Mouse (Mus musculus): ENCODE results near the gene Mucl1. TPM values are rescaled to one million over a fixed set of nuclear protein-coding genes. Genes with fewer than 3 reads are reported as not detected.
"Not testable (repeated sequence)": the region's sequence is repeated elsewhere in the genome, so short reads cannot be mapped to it uniquely, and the experiment has no call there.

Gene Mucl1
- total RNA-seq (2015; ENCODE audit: low replicate concordance), result not detected in 2 replicates
- not detected in 2 replicates for total RNA-seq (2017; ENCODE audit: low replicate concordance)

DNA sequence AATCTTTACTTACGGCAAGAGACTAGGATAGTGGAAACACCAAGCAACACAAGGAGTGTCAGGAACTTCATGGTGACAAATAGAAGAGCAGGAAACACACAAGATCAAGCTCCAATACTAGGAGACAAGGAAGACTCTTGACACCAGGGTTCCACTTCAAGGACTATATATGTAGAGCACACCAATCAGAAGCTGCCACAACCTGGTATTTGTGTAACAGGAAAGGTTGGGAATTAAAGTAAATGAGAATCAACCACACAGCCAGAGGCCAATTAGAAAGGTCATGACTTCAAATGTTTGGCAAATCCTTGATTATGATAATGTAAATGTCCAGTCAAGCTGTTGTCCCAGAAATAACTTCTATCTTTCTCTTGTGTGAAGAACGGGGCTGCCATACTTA lies at the start of gene Mucl1:
Gene Mucl1 (minus strand): TSS at position 101 of the 400 bp plus-strand sequence.
- ATAC-seq (replicated peaks; ENCODE audit: low FRiP score, poor library complexity, severe bottlenecking), result no peak

DNA sequence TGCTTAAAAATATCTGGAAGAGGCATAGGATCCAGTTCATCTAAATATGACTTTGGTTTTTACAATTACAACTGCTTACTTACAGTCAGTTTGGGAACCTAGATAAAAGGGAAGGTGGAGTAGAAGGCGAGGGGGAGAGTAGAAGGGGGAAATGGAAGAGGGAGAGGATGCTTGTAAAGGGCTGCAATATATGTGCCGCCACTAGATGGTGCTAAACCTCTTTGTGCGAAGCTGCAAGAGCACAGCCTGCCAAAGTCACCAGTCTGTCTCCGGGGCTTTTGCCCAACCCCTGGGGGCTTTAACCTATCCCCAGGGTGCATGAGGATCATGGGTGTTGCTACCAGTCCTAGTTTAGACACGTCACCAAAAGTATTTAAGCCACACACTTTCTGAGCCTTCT lies 11.6 kb upstream of the Mucl1 start:
- not testable (repeated sequence) for ATAC-seq (replicated peaks; ENCODE audit: low FRiP score, poor library complexity, severe bottlenecking)

DNA sequence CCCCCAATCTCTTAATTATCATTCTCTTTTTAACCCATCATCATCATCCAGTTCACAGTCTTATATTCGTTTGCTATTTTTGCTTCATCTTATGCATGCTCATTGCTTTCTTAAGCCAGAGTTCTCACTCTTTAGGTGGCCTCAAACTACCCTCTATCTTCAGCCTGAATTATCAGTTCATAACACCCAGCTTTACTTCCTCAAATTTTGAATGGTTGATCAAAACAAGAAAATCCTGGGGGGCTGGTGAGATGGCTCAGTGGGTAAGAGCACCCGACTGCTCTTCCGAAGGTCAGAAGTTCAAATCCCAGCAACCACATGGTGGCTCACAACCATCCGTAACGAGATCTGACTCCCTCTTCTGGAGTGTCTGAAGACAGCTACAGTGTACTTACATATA lies 38.4 kb downstream of the Mucl1 start:
- ATAC-seq (replicated peaks; ENCODE audit: low FRiP score, poor library complexity, severe bottlenecking), result not testable (repeated sequence)

Other genes with a start within 250 kb of the Mucl1 start
- gene Ppp1r1a, start 217.5 kb downstream of the Mucl1 start, total RNA-seq (2015; ENCODE audit: low replicate concordance), result not detected in 2 replicates
- gene Ppp1r1a, start 217.5 kb downstream of the Mucl1 start, total RNA-seq (2017; ENCODE audit: low replicate concordance), result not detected in 2 replicates
- not detected in 2 replicates for gene Glycam1, start 190.4 kb downstream of the Mucl1 start, total RNA-seq (2015; ENCODE audit: low replicate concordance)
- gene Glycam1, start 190.4 kb downstream of the Mucl1 start, total RNA-seq (2017; ENCODE audit: low replicate concordance), result not detected in 2 replicates
- not detected in 2 replicates for gene Mucl2, start 143.8 kb upstream of the Mucl1 start, total RNA-seq (2015; ENCODE audit: low replicate concordance)
- not detected in 2 replicates for gene Mucl2, start 143.8 kb upstream of the Mucl1 start, total RNA-seq (2017; ENCODE audit: low replicate concordance)

Measured in erythroblast, adult 5-6 weeks (primary cell).